Mouse (Mus musculus) testis, adult 10 weeks (tissue): ENCODE data around the gene Hlx. TPM values are rescaled to one million over a fixed set of nuclear protein-coding genes. Genes with fewer than 3 reads are reported as not detected.

Experiments
- polyA plus RNA-seq: library from polyadenylated mRNA; stranded (reverse); fragments of 350-450 nt; fragmentation: Illumina TruSeq; extraction: RNeasy Lipid Tissue Mini Kit (QIAGEN cat#74804); gene quantifications from one replicate; pipeline ENCODE4 v1.2.3, GENCODE M21; 2014; ENCODE audit warnings: low read depth, low replicate concordance

Hlx gene
- polyA plus RNA-seq: not detected

GRCm38 (mm10) chr1:184732556-184733049 is at the start of gene Hlx:
Gene Hlx, minus strand, starts transcription at chr1:184732619.

Other genes starting within 250 kb of the Hlx start
- gene Marc1, start 78.7 kb upstream of the Hlx start, polyA plus RNA-seq: 0.32 TPM
- gene Marc2, start 113.8 kb upstream of the Hlx start, polyA plus RNA-seq: 34.1 TPM
- gene C130074G19Rik, start 150.6 kb upstream of the Hlx start, polyA plus RNA-seq: 5.2 TPM